Mouse (Mus musculus): ENCODE results near the gene Psmb8. TPM values are rescaled to one million over a fixed set of nuclear protein-coding genes. Genes with fewer than 3 reads are reported as not detected.

Gene Psmb8
- polyA plus RNA-seq, 1 experiment from 2014 or later, result 1.5 TPM

DNA sequence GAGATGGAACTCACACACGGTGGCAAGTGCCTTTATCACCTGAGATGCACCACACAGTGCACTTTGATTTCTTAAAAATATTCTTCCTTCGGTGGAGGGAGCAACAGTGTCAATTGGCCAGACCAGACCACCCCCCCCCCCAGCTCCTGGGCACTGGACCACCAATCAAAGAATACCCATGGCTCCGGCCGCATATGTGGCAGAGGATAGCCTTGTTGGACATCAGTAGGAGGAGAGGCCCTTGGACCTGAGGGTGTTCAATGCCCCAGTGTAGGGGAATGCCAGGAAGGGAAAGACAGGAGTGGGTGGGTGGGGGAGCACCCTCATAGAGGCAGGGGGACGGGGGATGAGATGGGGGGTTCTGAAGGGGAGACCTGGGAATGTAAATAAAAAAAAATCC is 9.2 kb downstream of the Psmb8 start:
- Histone ChIP-seq H3K27me3 (replicated peaks; ENCODE audit: control insufficient read depth, insufficient read depth, low read length) (peaks cover 29% of the 10 kb centered on the region), H3K27ac (ENCODE audit: low read length) (no peak overlapping the region), H3K4me1 (replicated peaks; ENCODE audit: control insufficient read depth, insufficient read depth, low read length) (peaks cover 9% of the 10 kb centered on the region), H3K36me3 (ENCODE audit: control insufficient read depth, insufficient read depth) (no peaks in the 10 kb centered on the region), H3K4me3 (replicated peaks; ENCODE audit: low read length) (no peak overlapping the region), H3K9ac (replicated peaks; ENCODE audit: low read depth, low read length) (no peak overlapping the region), H3K4me2 (ENCODE audit: low read length) (no peak overlapping the region), H3K9me3 (ENCODE audit: control insufficient read depth, low read length) (no peaks in the 10 kb centered on the region)
- WGBS, result 80% methylated on average over 5 of the region's 5 CpGs
- no peak for ATAC-seq

DNA sequence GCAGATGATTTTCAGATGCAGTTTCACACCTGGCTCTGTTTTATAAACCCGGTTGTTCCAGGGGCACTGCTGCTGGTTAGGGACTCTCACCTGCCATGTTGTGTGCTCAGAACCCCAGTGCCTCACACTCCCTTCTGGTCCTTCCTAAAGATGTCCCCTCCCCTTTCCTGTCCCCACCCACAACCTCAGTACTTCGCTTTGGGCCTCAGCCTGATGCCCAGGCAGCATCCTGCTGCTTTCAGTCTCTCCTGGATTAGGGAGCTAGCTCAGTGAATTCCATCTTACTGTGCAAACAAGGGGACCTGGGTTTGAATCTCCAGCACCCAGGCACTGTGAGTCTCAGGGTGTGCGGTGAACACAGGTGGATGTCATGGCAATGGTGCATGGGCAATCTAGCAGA is 9.9 kb downstream of the Psmb8 start:
- Histone ChIP-seq H3K9ac (replicated peaks; ENCODE audit: low read depth, low read length) (no peak overlapping the region), H3K4me1 (replicated peaks; ENCODE audit: control insufficient read depth, insufficient read depth, low read length) (peaks cover 11% of the 10 kb centered on the region), H3K4me2 (ENCODE audit: low read length) (no peak overlapping the region), H3K9me3 (ENCODE audit: control insufficient read depth, low read length) (no peaks in the 10 kb centered on the region), H3K27me3 (replicated peaks; ENCODE audit: control insufficient read depth, insufficient read depth, low read length) (peaks cover 34% of the 10 kb centered on the region), H3K27ac (ENCODE audit: low read length) (no peak overlapping the region), H3K4me3 (replicated peaks; ENCODE audit: low read length) (no peak overlapping the region), H3K36me3 (ENCODE audit: control insufficient read depth, insufficient read depth) (no peaks in the 10 kb centered on the region)
- WGBS, result 62% methylated on average over 3 of the region's 3 CpGs
- no peak for ATAC-seq

DNA sequence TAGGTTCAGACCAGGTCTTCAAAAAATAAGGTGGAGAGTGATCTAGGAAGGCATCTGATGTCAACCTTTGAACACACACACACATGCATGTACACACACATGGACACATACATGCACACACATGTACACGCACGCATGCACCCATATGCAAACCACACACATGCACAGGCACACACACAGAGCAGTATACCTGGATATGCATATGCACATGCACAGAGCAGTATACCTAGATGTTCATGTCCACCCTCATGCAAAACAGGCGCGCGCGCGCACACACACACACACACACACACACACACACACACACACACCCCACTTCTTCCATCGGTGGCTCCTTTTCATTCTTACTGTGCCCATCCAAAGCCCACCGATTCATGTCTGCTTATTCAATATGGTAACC is 10.3 kb downstream of the Psmb8 start:
- H3K27me3 ChIP-seq (replicated peaks; ENCODE audit: control insufficient read depth, insufficient read depth, low read length), result peaks cover 36% of the 10 kb centered on the region
- H3K4me1 ChIP-seq (replicated peaks; ENCODE audit: control insufficient read depth, insufficient read depth, low read length), result peaks cover 11% of the 10 kb centered on the region
- no peak overlapping the region for H3K9ac ChIP-seq (replicated peaks; ENCODE audit: low read depth, low read length)
- no peaks in the 10 kb centered on the region for H3K9me3 ChIP-seq (ENCODE audit: control insufficient read depth, low read length)
- 95% methylated on average over 9 of the region's 9 CpGs for WGBS
- no peak overlapping the region for H3K27ac ChIP-seq (ENCODE audit: low read length)
- no peak overlapping the region for H3K4me3 ChIP-seq (replicated peaks; ENCODE audit: low read length)
- H3K36me3 ChIP-seq (ENCODE audit: control insufficient read depth, insufficient read depth), result no peaks in the 10 kb centered on the region
- no peak overlapping the region for H3K4me2 ChIP-seq (ENCODE audit: low read length)
- ATAC-seq, result no peak

DNA sequence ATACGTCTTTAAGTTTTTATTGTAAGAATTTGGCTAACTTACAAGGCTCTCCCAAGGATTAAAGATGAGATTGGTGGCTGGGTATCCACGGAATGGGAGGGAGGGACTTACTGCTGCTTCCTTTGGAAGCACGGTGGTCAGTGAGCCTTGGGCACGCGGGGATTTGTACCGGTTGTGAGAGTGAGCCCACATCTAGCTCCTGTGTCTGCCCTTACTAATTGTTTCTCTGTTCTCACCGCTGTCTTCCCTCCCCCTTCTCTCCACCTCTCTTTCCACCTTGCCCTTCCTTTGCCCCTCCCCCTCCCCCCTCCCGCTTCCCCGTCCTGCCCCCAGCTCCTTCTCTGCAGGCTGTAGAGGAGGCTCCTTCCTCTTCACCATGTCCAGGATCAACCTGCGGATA is 10.9 kb downstream of the Psmb8 start:
- no peak overlapping the region for H3K4me2 ChIP-seq (ENCODE audit: low read length)
- no peak for ATAC-seq
- H3K9ac ChIP-seq (replicated peaks; ENCODE audit: low read depth, low read length), result no peak overlapping the region
- H3K27me3 ChIP-seq (replicated peaks; ENCODE audit: control insufficient read depth, insufficient read depth, low read length), result peaks cover 38% of the 10 kb centered on the region
- WGBS, result 26% methylated on average over 10 of the region's 10 CpGs
- peaks cover 11% of the 10 kb centered on the region for H3K4me1 ChIP-seq (replicated peaks; ENCODE audit: control insufficient read depth, insufficient read depth, low read length)
- no peaks in the 10 kb centered on the region for H3K9me3 ChIP-seq (ENCODE audit: control insufficient read depth, low read length)
- no peaks in the 10 kb centered on the region for H3K36me3 ChIP-seq (ENCODE audit: control insufficient read depth, insufficient read depth)
- H3K4me3 ChIP-seq (replicated peaks; ENCODE audit: low read length), result no peak overlapping the region
- H3K27ac ChIP-seq (ENCODE audit: low read length), result no peak overlapping the region

DNA sequence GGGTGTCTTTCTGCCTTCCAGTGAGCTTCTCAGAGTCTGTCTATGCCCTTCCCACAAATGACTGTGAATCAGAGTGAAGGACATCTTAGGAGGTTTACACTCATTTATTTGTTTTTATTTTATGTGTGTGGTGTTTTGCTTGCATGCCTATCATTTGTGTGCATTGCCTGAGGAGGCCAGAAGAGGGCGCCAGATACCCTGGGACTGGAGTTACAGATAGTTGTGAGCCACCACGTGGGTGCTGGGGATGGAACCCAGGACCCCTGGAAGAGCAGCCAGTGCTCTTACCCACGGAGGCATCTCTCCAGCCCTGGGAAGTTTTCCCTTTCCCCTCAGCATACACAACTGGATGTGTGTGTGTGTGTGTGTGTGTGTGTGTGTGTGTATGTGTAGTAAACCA is 12.2 kb downstream of the Psmb8 start:
- Histone ChIP-seq H3K27me3 (replicated peaks; ENCODE audit: control insufficient read depth, insufficient read depth, low read length) (peaks cover 44% of the 10 kb centered on the region), H3K9me3 (ENCODE audit: control insufficient read depth, low read length) (no peaks in the 10 kb centered on the region), H3K9ac (replicated peaks; ENCODE audit: low read depth, low read length) (no peak overlapping the region), H3K4me3 (replicated peaks; ENCODE audit: low read length) (no peak overlapping the region), H3K4me1 (replicated peaks; ENCODE audit: control insufficient read depth, insufficient read depth, low read length) (peaks cover 10% of the 10 kb centered on the region), H3K27ac (ENCODE audit: low read length) (no peak overlapping the region), H3K36me3 (ENCODE audit: control insufficient read depth, insufficient read depth) (no peaks in the 10 kb centered on the region), H3K4me2 (ENCODE audit: low read length) (no peak overlapping the region)
- ATAC-seq, result no peak
- 42% methylated on average over 3 of the region's 3 CpGs for WGBS

DNA sequence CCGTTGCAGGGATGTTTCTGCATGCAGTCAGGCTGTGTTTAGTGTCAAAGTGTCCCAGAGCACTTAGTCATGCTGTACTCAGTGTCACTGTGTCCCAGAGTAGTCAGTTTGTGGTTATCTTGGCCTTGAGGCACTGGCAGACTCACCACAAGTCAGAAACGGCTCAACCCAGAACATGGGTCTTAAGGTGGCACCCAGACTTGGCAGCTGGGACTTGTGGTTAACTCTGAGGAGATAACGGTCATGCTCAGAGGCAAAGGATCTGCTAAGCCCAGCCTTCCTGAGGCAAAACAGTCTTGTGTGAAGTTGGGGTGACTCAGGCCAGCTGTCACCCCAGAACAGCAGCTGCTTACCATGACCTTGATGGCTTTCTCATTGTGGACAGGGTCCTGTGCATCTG is 13.1 kb downstream of the Psmb8 start:
- H3K27me3 ChIP-seq (replicated peaks; ENCODE audit: control insufficient read depth, insufficient read depth, low read length), result peaks cover 39% of the 10 kb centered on the region

DNA sequence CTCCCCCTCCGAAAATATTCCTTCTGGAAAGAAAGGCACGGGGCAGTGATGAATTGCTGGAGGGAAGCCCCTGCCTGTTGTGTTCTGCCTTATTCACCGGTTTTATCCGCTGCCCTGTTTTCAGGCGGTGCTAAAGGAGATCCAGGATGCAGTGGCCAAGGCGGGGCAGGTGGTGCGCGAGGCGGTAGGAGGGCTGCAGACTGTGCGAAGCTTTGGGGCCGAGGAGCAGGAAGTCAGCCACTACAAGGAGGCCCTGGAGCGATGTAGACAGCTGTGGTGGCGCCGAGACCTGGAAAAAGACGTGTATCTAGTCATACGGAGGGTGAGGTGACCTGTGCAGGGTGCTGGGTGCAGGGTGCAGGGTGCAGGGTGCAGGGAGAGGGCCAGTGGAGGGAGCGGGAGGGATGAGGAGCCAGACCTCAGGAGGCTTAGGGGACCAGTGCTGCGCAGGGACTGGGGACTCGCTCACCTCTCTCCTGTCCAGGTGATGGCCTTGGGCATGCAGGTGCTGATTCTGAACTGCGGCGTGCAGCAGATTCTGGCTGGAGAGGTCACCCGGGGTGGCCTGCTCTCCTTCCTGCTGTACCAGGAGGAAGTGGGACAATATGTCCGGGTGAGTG is 14.3 kb downstream of the Psmb8 start:
- 14% methylated on average over 22 of the region's 23 CpGs for WGBS
- H3K9me3 ChIP-seq (ENCODE audit: control insufficient read depth, low read length), result no peaks in the 10 kb centered on the region
- H3K9ac ChIP-seq (replicated peaks; ENCODE audit: low read depth, low read length), result no peak overlapping the region
- H3K4me1 ChIP-seq (replicated peaks; ENCODE audit: control insufficient read depth, insufficient read depth, low read length), result peaks cover 5% of the 10 kb centered on the region; the same call in 1 of the 2 replicates
- H3K4me3 ChIP-seq (replicated peaks; ENCODE audit: low read length), result no peak overlapping the region
- peaks cover 30% of the 10 kb centered on the region for H3K27me3 ChIP-seq (replicated peaks; ENCODE audit: control insufficient read depth, insufficient read depth, low read length)
- H3K4me2 ChIP-seq (ENCODE audit: low read length), result no peak overlapping the region
- no peak for ATAC-seq
- H3K27ac ChIP-seq (ENCODE audit: low read length), result no peak overlapping the region
- H3K36me3 ChIP-seq (ENCODE audit: control insufficient read depth, insufficient read depth), result no peaks in the 10 kb centered on the region

More for the DNA sequence above, 13.1 kb downstream of the Psmb8 start:
- no peak overlapping the region for H3K27ac ChIP-seq (ENCODE audit: low read length)
- H3K4me2 ChIP-seq (ENCODE audit: low read length), result no peak overlapping the region
- ATAC-seq, result no peak
- no peak overlapping the region for H3K9ac ChIP-seq (replicated peaks; ENCODE audit: low read depth, low read length)
- H3K4me3 ChIP-seq (replicated peaks; ENCODE audit: low read length), result no peak overlapping the region
- H3K36me3 ChIP-seq (ENCODE audit: control insufficient read depth, insufficient read depth), result no peaks in the 10 kb centered on the region
- 78% methylated on average over 3 of the region's 3 CpGs for WGBS
- no peaks in the 10 kb centered on the region for H3K9me3 ChIP-seq (ENCODE audit: control insufficient read depth, low read length)
- H3K4me1 ChIP-seq (replicated peaks; ENCODE audit: control insufficient read depth, insufficient read depth, low read length), result peaks cover 5% of the 10 kb centered on the region; the same call in 1 of the 2 replicates

DNA sequence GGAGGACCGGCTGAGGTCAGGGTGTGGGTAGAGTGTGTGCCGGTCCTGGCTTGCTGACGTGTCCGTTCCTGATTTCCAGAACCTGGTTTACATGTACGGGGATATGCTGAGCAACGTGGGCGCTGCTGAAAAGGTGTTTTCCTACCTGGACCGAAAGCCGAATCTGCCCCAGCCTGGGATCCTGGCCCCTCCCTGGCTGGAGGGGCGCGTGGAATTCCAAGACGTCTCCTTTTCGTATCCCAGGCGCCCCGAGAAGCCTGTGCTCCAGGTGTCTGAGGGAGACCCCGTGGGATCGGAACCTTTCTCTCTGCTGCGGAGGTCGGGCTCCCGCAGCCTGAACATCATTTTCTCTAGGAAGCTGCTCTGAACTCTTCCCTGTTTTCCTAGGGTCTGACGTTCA is 16.4 kb downstream of the Psmb8 start:
- Histone ChIP-seq H3K9me3 (ENCODE audit: control insufficient read depth, low read length) (no peaks in the 10 kb centered on the region), H3K9ac (replicated peaks; ENCODE audit: low read depth, low read length) (no peak overlapping the region), H3K27ac (ENCODE audit: low read length) (no peak overlapping the region), H3K27me3 (replicated peaks; ENCODE audit: control insufficient read depth, insufficient read depth, low read length) (peaks cover 30% of the 10 kb centered on the region), H3K36me3 (ENCODE audit: control insufficient read depth, insufficient read depth) (no peaks in the 10 kb centered on the region), H3K4me1 (replicated peaks; ENCODE audit: control insufficient read depth, insufficient read depth, low read length) (peaks cover 5% of the 10 kb centered on the region; the same call in 1 of the 2 replicates), H3K4me3 (replicated peaks; ENCODE audit: low read length) (no peak overlapping the region), H3K4me2 (ENCODE audit: low read length) (no peak overlapping the region)
- no peak for ATAC-seq
- 36% methylated on average over 21 of the region's 21 CpGs for WGBS

DNA sequence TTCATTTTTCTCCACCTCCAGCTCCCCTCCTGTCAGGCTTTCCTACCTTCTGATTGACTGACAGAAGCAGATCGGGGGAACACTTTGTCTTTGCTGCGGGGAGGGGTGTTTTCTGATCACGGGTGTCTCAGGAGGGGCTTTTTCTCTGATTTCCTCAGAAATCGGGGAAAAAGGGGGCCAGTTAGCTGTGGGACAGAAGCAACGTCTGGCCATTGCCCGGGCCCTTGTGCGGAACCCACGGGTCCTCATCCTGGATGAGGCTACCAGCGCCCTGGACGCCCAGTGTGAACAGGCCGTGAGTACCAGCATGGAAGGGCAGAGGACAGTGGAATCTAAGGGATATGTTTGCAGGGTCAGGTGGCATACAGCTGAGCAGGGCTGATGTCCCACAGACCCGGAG is 17.7 kb downstream of the Psmb8 start:
- Histone ChIP-seq H3K9me3 (ENCODE audit: control insufficient read depth, low read length) (no peaks in the 10 kb centered on the region), H3K36me3 (ENCODE audit: control insufficient read depth, insufficient read depth) (no peaks in the 10 kb centered on the region), H3K4me3 (replicated peaks; ENCODE audit: low read length) (no peak overlapping the region), H3K27ac (ENCODE audit: low read length) (no peak overlapping the region), H3K4me2 (ENCODE audit: low read length) (no peak overlapping the region), H3K4me1 (replicated peaks; ENCODE audit: control insufficient read depth, insufficient read depth, low read length) (peaks cover 5% of the 10 kb centered on the region; the same call in 1 of the 2 replicates), H3K27me3 (replicated peaks; ENCODE audit: control insufficient read depth, insufficient read depth, low read length) (peaks cover 30% of the 10 kb centered on the region), H3K9ac (replicated peaks; ENCODE audit: low read depth, low read length) (no peak overlapping the region)
- 84% methylated on average over 12 of the region's 12 CpGs for WGBS
- no peak for ATAC-seq
